Mouse (Mus musculus): ENCODE measurements around the gene Nanos2.
A peak's percentile ranks its signal among the peaks of the same experiment; 100 is the strongest.

Nanos2 gene

DNA sequence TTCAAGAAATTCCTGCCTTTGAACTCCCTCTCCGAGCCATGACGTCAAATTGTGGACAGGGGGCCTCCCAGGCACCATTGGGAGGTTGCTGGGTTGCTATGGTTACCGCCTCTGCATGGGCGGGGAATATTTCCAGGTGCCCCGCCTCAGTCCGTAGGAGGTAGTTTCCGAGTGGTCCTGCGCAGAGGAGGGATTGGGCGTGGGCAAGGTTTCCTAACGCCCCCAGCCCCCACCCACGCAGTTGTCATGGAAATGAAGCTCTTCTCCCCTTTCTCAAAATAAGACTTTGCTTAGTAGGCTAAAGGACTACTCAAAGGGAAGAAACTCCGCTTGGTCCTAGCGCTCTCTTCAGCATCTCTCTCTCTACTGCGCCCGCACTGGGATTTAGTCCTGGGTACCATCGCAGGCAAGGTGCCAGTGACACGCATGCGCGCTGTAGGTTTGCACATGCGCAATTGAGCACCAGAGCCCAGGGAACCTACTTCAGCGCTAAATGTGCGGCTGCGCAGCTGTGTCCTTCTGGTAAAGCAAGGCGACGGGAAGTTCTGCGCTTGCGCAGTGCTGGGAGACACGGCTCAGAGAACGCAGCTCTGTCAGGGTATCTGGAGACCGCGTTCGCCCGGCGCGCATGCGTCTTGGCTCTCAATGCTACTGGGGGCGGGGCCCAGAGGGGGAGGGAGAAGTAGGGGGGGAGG lies 3.5 kb downstream of the Nanos2 start, which contains the start of gene Mypop:
Mypop (plus strand) TSS at position 645 of the 695 bp plus-strand sequence.
- DNase-seq (ENCODE audit: low read depth, low spot score) = peak; percentile 100

DNA sequence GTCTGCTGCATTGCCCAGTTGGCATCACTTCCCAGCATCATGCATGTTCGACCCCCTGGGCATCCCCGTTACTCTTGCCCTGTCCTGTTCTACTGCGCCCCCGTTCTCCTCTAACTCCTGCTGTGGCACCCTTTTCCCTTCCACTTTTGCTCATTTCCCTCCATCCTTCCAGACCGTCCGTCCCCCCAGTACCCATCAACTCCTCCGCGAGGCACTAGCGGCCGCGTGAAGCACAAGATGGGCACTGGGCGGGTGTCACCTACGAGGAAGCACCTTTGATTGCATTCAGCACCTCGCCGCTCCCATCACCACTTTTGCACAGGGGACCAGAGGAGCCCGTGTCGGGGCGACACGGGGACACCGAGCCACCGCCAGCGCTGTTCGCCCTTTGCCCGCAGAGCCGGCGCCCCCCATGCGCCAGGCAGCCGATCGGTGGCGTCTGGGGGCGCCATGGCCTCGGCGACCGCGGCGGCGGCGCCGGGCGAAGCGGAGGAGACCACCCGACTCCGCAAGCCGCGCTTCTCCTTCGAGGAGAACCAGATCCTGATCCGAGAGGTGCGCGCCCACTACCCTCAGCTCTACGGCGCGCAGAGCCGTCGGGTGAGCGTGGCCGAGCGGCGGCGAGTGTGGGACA lies 4.6 kb downstream of the Nanos2 start:
- DNase-seq (ENCODE audit: low read depth, low spot score) = no peak

GRCm38 (mm10) chr7:18992294-18992675 lies 5.1 kb downstream of the Nanos2 start:
- no peak for DNase-seq (ENCODE audit: low read depth, low spot score)

DNA sequence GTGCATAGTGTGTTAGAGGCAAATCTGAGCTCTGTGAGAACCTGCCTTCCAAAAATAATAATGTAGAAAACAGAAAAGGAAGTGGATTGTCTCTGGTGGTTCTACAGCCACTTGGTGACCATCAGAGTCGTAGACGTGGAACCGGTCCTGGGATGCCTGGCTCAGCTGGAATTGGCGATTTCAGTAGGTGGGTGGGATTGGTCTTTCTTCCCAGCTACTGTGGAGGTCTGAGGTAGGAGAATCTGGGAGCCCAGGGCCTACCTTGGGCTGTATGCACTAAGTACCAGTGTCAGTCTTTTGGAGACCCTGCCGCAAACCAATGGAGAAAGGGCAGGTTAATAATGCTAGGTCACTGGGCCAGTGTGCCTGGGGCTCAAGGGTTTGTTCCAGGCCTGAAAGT lies 5.8 kb downstream of the Nanos2 start:
- DNase-seq (ENCODE audit: low read depth, low spot score) = no peak

GRCm38 (mm10) chr7:18998835-18999234 lies 11.6 kb downstream of the Nanos2 start:
- no peak for DNase-seq (ENCODE audit: low read depth, low spot score)

DNA sequence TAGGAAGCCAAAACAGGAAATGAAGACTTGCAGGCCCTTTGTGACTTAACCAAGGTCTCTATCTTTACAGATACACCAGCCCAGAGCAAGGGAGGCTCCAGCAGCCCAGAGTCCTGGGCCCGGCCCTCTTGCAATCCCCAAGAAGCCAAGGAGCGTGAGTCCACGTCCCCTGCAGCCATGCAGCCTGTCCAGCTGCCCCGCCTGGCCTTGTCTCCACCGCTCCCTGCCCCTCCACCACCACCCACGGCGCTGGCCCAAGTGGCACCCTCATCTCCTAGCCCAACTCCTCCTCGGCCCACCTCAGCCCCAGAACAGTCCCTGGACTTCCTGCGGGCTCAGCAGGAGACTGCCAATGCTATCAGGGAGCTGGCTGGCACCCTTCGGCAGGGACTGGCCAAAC lies 13.2 kb downstream of the Nanos2 start:
- no peak for DNase-seq (ENCODE audit: low read depth, low spot score)

DNA sequence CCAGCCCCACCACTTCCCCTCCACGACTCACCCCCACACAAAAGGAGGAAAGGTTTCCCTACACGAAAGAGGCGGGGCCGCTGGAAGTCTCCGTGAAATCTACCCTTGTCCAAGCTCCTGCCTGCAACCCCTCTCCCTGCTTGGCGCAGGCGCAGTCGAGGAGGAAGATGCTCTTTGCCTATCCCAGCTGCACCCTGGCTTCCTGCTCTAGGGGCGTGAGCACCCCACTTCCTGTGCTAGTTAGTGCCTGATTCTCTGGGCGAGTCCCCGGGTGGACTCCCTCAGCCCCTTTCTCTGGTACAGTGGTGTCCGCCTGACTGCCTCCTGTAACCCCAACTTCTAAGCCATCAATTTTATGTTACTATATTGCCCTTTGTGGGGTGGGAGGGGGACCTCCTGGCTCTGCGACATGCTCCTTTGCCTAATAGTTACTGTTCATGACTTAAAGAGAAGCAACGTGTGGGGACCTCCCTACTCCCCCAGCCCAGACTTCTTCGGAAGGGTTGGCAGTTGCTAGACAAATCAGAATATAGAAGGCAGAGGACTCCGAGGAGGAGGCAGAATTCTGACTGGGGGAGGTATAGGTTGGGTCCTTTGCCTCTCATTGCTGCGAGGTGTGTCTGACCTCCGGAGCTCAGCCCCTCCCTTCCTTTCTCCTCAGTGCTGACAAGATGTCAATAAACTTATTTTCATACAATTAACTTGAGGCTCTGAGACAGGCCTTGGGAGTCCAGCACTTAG lies 14.0 kb downstream of the Nanos2 start:
- peak; percentile 49 for DNase-seq (ENCODE audit: low read depth, low spot score)

GRCm38 (mm10) chr7:19001807-19002085 lies 14.5 kb downstream of the Nanos2 start:
- no peak for DNase-seq (ENCODE audit: low read depth, low spot score)

DNA sequence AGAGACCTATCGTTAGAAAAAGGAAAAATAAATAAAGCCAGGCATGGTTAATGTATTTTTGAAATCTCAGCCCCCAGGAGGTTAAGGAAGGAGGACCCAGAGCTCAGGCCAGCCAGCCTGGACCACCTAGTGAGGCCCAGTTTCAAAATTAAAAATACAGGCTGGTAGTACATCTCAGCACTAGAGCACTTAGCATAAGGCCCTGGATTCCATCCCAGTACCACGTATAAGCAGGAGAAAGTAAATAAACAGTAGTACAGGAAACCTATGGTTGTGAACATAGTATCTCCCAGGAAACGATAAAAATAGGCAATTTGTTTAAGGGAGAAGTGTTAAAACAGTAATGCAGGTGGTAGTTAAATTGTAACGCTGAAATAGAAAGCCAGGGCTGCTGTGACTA lies 14.9 kb downstream of the Nanos2 start:
- no peak for DNase-seq (ENCODE audit: low read depth, low spot score)

DNA sequence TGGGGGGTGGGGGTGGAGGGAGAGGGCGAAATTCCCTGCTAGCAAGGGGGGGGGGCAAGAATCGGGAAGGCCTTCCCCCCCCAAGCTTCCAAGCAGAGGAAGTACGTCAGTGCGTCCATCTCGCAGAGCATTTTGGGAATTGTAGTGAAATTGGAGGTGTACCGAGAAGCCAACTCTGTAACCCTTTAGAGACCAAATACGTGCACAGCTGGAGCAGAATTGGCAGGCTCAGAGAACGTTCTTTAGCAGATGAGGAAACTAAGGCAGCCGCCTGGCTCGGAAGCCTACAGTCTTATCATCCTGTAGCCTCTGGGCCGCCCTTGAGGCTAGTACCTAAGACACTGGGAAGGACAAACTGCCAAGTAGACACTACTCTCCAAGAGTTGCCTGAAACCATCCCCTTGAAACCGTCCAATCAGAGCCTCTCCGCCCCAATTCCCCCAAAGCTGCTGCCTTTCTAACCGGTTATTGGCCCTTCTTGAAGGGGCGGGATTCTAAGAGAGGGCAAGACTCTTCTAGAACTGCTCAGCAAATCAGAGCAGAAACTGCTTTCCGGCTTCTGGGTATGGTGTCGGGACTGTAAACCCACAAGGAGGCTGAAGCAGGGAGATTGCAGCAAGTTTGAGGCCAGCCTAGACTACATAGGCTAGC lies 15.8 kb downstream of the Nanos2 start:
- DNase-seq (ENCODE audit: low read depth, low spot score) = peak; percentile 75

- peak; percentile 82 for DNase-seq (ENCODE audit: low read depth, low spot score)
These were observed 16.9 kb downstream of the Nanos2 start, which contains the start of gene Irf2bp1 for GRCm38 (mm10) chr7:19003902-19004630. Irf2bp1 (plus strand) TSS chr7:19004044.

- no peak for DNase-seq (ENCODE audit: low read depth, low spot score)
These were observed 17.5 kb downstream of the Nanos2 start for GRCm38 (mm10) chr7:19004631-19005079.

- no peak for DNase-seq (ENCODE audit: low read depth, low spot score)
These were observed 18.4 kb downstream of the Nanos2 start for GRCm38 (mm10) chr7:19005417-19006121.

DNA sequence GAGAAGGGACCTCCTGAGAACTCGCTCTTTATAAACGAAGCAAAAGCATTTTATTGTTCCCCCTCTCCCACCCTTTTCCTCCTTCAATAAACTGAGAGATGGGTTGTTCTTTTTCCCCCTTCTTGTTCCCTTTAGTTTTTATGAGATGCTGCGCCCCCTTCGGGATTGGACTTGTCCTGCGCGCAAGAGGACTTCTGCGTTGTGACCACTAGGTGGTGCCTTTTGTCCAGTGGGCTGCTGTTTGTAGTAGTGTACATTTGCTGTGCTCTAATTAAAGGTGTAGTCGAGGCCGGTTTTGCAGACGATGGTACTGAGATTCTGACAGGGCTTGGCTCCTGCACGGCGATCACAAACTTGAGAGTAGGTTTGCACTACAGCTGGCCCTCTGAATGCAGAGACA lies 19.3 kb downstream of the Nanos2 start:
- peak; percentile 64 for DNase-seq (ENCODE audit: low read depth, low spot score)

GRCm38 (mm10) chr7:19007026-19007977 lies 20.1 kb downstream of the Nanos2 start:
- no peak for DNase-seq (ENCODE audit: low read depth, low spot score)

- no peak for DNase-seq (ENCODE audit: low read depth, low spot score)
These were observed 23.4 kb downstream of the Nanos2 start for GRCm38 (mm10) chr7:19010581-19010980.

GRCm38 (mm10) chr7:19012025-19012621 lies 24.9 kb downstream of the Nanos2 start:
- no peak for DNase-seq (ENCODE audit: low read depth, low spot score)

- no peak for DNase-seq (ENCODE audit: low read depth, low spot score)
These were observed 25.7 kb downstream of the Nanos2 start for GRCm38 (mm10) chr7:19012882-19013281.

DNA sequence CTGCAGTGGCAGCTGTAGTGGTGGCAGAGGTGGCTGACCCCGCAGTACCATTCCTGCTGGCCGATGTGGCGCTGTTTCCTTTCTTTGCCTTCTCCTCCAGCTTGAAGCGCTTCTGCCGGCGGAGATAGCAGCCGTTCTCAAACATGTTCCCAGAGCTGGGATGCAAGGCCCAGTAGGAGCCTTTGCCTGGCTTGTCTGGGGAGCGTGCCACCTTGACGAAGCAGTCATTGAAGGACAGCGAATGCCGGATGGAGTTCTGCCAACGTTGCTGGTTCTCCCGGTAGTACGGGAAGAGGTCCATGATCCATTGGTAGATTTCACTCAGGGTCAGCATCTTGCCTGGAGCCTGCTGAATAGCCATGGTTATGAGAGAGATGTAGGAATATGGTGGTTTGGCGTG lies 27.3 kb downstream of the Nanos2 start:
- DNase-seq (ENCODE audit: low read depth, low spot score) = no peak
